Mouse (Mus musculus) E14TG2a.4 (cell line): ENCODE results near the gene B230118H07Rik.

Source experiments
- CTCF ChIP-seq: conservative IDR thresholded peaks from 2 replicates; pipeline ENCODE4 v1.5.1; 2014; ENCODE audit warnings: low read length
- NANOG ChIP-seq: IDR thresholded peaks from 2 replicates; pipeline ENCODE4 v1.6.1; 2014; ENCODE audit warnings: borderline replicate concordance, low read length, mixed read lengths
- POU5F1 ChIP-seq: IDR thresholded peaks from 2 replicates; pipeline ENCODE4 v1.6.1; 2014; ENCODE audit warnings: low read length, borderline replicate concordance

DNA sequence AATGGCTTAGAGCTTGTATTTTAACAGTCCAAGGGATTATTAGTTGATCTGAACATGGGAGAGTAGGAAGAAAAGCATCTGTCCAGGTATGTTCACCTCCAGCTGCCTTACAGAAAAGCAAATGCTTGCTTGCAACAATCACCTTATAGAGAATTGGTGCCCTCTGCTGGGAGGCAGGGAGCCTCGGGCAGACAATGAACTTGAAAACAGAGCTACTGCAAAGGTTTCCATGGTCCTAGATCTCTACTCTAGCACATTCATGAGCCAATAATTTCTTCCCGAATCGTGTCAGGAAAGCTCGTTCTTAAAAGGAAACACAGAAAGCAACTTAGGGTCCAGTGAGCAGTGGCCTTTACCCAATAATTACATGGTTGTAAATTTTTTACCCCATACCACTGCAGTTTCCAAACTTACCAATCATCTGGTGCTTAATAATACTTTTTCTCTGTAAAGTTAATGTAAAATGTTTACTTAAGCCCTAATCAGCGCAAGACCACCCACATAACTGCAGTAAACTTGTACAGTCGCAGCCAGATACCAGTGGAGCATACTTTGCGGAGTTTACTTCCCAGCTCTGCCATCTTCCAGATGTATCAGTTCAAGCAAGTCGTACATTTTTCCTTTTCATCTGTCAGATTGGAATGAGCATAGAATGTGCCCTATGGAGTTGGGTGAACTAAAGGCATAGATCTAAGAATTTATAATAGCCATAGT, 105.5 kb downstream of the B230118H07Rik start:
- TF ChIP-seq CTCF (peak; percentile 12; the same call in 1 of the 2 replicates), POU5F1 (no peak), NANOG (no peak)
